Mouse (Mus musculus): Measurements from ENCODE around the gene Lrrc72.
"Not testable (repeated sequence)": the region's sequence is repeated elsewhere in the genome, so short reads cannot be mapped to it uniquely, and the experiment has no call there.

Lrrc72 gene

GRCm38 (mm10) chr12:36253298-36253697 is at the start of gene Lrrc72:
Gene Lrrc72 (minus strand): TSS chr12:36253398.
- DNase-seq = no peak

GRCm38 (mm10) chr12:36302326-36302725 is 49.1 kb upstream of the Lrrc72 start:
- peak; percentile 40 for DNase-seq

- DNase-seq = no peak
Measured at GRCm38 (mm10) chr12:36291346-36291745, 38.1 kb upstream of the Lrrc72 start.

- no peak for DNase-seq
Measured at GRCm38 (mm10) chr12:36290465-36290864, 37.3 kb upstream of the Lrrc72 start.

GRCm38 (mm10) chr12:36289634-36290033 is 36.4 kb upstream of the Lrrc72 start:
- DNase-seq = no peak

- no peak for DNase-seq
Measured at GRCm38 (mm10) chr12:36274823-36275222, 21.6 kb upstream of the Lrrc72 start.

- no peak for DNase-seq
Measured at GRCm38 (mm10) chr12:36267670-36268246, 14.6 kb upstream of the Lrrc72 start.

GRCm38 (mm10) chr12:36262116-36262721 is 9.0 kb upstream of the Lrrc72 start:
- no peak for DNase-seq

GRCm38 (mm10) chr12:36255413-36255812 is 2.2 kb upstream of the Lrrc72 start:
- no peak for DNase-seq

- DNase-seq = no peak
Measured at GRCm38 (mm10) chr12:36241171-36241570, 12.0 kb downstream of the Lrrc72 start.

GRCm38 (mm10) chr12:36231386-36231785 is 21.8 kb downstream of the Lrrc72 start:
- DNase-seq = no peak

GRCm38 (mm10) chr12:36224392-36224791 is 28.8 kb downstream of the Lrrc72 start:
- no peak for DNase-seq

GRCm38 (mm10) chr12:36216905-36217304 is 36.3 kb downstream of the Lrrc72 start:
- no peak for DNase-seq

GRCm38 (mm10) chr12:36216230-36216629 is 37.0 kb downstream of the Lrrc72 start:
- no peak for DNase-seq

- no peak for DNase-seq
Measured at GRCm38 (mm10) chr12:36215149-36215480, 38.1 kb downstream of the Lrrc72 start.

- no peak for DNase-seq
Measured at GRCm38 (mm10) chr12:36214389-36215148, 38.6 kb downstream of the Lrrc72 start.

GRCm38 (mm10) chr12:36210096-36210495 is 43.1 kb downstream of the Lrrc72 start:
- DNase-seq = no peak

- DNase-seq = peak; percentile 15
Measured at GRCm38 (mm10) chr12:36208456-36208855, 44.7 kb downstream of the Lrrc72 start.

GRCm38 (mm10) chr12:36207800-36208148 is 45.4 kb downstream of the Lrrc72 start:
- DNase-seq = no peak

GRCm38 (mm10) chr12:36207072-36207799 is 46.0 kb downstream of the Lrrc72 start:
- peak; percentile 66 for DNase-seq

GRCm38 (mm10) chr12:36205579-36206119 is 47.5 kb downstream of the Lrrc72 start:
- DNase-seq = not testable (repeated sequence)

GRCm38 (mm10) chr12:36194976-36195375 is 58.2 kb downstream of the Lrrc72 start:
- no peak for DNase-seq

- DNase-seq = no peak
Measured at GRCm38 (mm10) chr12:36190343-36190742, 62.9 kb downstream of the Lrrc72 start.
